Comparison of ENCODE assay signal across 39 mouse cellular contexts in genomic region chr9:65235601-65236000, GRCm38 (mm10). TPM values are rescaled to one million over a fixed set of nuclear protein-coding genes. Genes with fewer than 3 reads are reported as not detected.
"Had no signal": no experiment of that assay in that cellular context is flagged by ENCODE, and none has a peak within 500 bp of the region (broad histone marks: within the 10 kb centered on the region; RNA-seq: fewer than 3 reads in every experiment).

No protein-coding gene starts in this region.

- DNase-seq: heart, postnatal 10 days; heart, postnatal 14 days; heart, postnatal 36 days; heart, postnatal 4 days; kidney, adult 11 months; kidney, adult 18-20 months; kidney, adult 2 months; kidney, adult 8-10 months; kidney, adult 9 months; kidney, postnatal 10 days; kidney, postnatal 14 days; kidney, postnatal 25 days; kidney, postnatal 36 days; kidney, postnatal 4 days; layer of hippocampus, adult 9-11 months; layer of hippocampus, postnatal 36 days had no signal

- H3K9ac ChIP-seq: heart, embryonic 12.5 days; heart, embryonic 13.5 days; heart, embryonic 15.5 days; hindbrain, embryonic 12.5 days; hindbrain, embryonic 13.5 days; hindbrain, embryonic 14.5 days; hindbrain, embryonic 15.5 days; intestine, embryonic 15.5 days; kidney, embryonic 15.5 days had no signal

- H3K4me2 ChIP-seq: heart, embryonic 11.5 days; heart, embryonic 12.5 days; heart, embryonic 13.5 days; heart, embryonic 15.5 days; hindbrain, embryonic 12.5 days; hindbrain, embryonic 13.5 days; hindbrain, embryonic 14.5 days; hindbrain, embryonic 15.5 days; intestine, embryonic 15.5 days; kidney, embryonic 15.5 days had no signal

- H3K4me1 ChIP-seq: heart, embryonic 12.5 days; heart, embryonic 13.5 days; heart, embryonic 15.5 days had no signal

- ATAC-seq: hindbrain, embryonic 16.5 days; hindbrain, postnatal 0 days; inflammation-experienced regulatory T-cells, adult 6 months; intestine, embryonic 15.5 days; intestine, embryonic 16.5 days; intestine, postnatal 0 days had no signal

- H3K9me3 ChIP-seq: heart, embryonic 10.5 days; heart, embryonic 12.5 days; heart, embryonic 13.5 days; heart, embryonic 15.5 days; hindbrain, embryonic 10.5 days; hindbrain, embryonic 12.5 days; hindbrain, embryonic 13.5 days; hindbrain, embryonic 15.5 days; intestine, embryonic 15.5 days; kidney, embryonic 15.5 days had no signal

- H3K27ac ChIP-seq: heart, embryonic 10.5 days; heart, embryonic 13.5 days; heart, embryonic 15.5 days; hindbrain, embryonic 10.5 days; hindbrain, embryonic 12.5 days; hindbrain, embryonic 13.5 days; hindbrain, embryonic 14.5 days; hindbrain, embryonic 15.5 days; hindbrain, postnatal 0 days; intestine, embryonic 15.5 days; kidney, embryonic 15.5 days; kidney, postnatal 0 days; layer of hippocampus, adult 2 months had no signal

- H3K4me3 ChIP-seq: heart, embryonic 10.5 days; heart, embryonic 12.5 days; heart, embryonic 13.5 days; heart, embryonic 15.5 days; hindbrain, embryonic 10.5 days; hindbrain, embryonic 12.5 days; hindbrain, embryonic 13.5 days; hindbrain, embryonic 15.5 days; intestine, embryonic 15.5 days; kidney, embryonic 15.5 days; layer of hippocampus, adult 2 months had no signal

- H3K27me3 ChIP-seq: heart, embryonic 12.5 days; heart, embryonic 13.5 days; heart, embryonic 15.5 days; hindbrain, embryonic 12.5 days; hindbrain, embryonic 13.5 days; hindbrain, embryonic 15.5 days; intestine, embryonic 15.5 days; kidney, embryonic 15.5 days had no signal

- H3K36me3 ChIP-seq: intestine, embryonic 15.5 days had no signal

RNA-seq across cellular contexts. Expression of gene Cilp, which starts 29.4 kb away (rescaled TPM):
- total RNA-seq: hematopoietic stem cell, adult 5-6 weeks; layer of hippocampus, adult 18-20 months; layer of hippocampus, postnatal 25 days; layer of hippocampus, postnatal 36 days had no signal
- polyA plus RNA-seq: heart, embryonic 10.5 days; heart, embryonic 12.5 days; heart, embryonic 13.5 days; heart, embryonic 14.5 days; inflammation-experienced regulatory T-cells, adult 6 months had no signal
